Mouse (Mus musculus) testis, postnatal 10 days (tissue): ENCODE data around the gene Nxf1.
"Not testable (repeated sequence)": the region's sequence is repeated elsewhere in the genome, so short reads cannot be mapped to it uniquely, and the experiment has no call there.

Experiments
- DNase-seq: peaks from one replicate; pipeline ENCODE4 v3.0.0; 2021; ENCODE audit warnings: low spot score

The Nxf1 gene

DNA sequence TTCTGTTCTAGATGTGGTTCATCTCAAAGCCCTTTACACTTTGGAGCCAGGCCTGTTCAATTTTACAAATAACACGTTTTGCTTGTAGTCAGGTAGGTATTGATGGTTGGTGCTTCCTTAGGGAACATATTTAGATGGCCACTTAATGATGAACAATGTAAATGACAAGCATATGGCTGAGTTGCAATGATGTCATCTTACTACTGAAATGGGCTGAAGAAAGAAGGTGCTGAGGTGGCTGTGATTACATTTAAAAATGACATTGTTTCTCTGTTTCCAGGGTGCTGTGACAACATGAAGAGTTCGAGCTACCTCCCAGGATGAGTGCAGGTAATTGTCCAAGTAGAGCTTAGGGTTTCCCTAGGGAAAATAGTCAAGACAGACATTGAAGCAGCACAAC lies 32.5 kb upstream of the Nxf1 start:
- DNase-seq = no peak

- no peak for DNase-seq
Observed at GRCm38 (mm10) chr19:8725081-8725613, 31.7 kb upstream of the Nxf1 start.

DNA sequence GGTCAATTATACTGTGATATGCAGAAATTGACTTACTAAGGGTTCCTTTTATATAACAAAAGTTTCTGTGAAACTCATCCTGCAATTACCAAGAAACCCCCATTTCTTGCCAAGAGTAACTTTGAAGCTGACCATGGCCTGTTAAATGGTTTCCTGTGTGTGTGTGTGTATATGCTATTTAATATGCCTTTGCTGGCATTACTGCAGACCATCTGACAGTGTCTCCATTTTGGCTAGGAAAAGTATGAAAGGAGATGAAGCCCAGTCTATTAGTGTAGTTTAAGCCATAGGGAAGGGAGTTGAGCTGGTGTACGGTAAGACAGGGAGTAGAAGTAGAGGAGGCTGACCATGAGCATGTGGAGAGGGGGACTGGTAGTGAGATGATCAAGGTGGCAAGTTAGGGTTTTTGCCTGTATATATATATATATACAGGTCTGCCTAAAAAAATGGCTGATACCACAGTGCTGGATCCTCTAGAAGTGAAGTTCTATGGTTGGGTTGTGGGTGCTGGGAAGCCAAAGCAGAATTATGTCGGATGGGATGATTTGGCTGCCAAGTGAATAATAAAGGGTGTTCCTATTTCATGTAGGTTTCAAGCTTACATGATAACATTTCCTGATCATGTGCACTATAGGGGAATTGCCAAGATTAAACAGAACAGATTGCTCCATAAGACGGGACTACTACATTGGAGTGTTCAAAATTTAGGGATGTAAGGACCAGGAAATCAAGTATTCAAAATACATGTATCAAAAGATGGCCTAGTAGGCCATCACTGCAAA lies 30.1 kb upstream of the Nxf1 start:
- DNase-seq = no peak

- DNase-seq = no peak
Observed at GRCm38 (mm10) chr19:8727495-8728114, 29.3 kb upstream of the Nxf1 start.

- DNase-seq = not testable (repeated sequence)
Observed at GRCm38 (mm10) chr19:8728335-8729099, 28.4 kb upstream of the Nxf1 start.

DNA sequence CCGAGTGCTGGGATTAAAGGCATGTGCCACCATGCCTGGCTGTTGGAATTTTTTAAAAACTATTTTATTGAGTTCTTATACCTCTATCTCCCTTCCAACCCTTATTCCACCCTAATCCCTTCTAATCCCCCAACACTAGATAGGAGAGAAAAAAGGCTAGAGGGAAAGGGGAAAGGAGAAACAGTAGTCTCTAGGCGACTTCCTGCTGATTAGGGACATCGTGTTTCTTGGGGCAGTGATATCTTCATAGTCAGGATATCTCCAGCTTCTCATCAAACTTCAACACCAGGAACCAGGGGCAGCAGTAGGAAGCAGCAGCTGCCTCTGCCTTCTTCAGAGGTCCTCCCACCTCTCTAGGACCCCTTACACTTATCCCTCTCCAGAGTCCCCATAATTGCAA lies 22.5 kb upstream of the Nxf1 start:
- no peak for DNase-seq

DNA sequence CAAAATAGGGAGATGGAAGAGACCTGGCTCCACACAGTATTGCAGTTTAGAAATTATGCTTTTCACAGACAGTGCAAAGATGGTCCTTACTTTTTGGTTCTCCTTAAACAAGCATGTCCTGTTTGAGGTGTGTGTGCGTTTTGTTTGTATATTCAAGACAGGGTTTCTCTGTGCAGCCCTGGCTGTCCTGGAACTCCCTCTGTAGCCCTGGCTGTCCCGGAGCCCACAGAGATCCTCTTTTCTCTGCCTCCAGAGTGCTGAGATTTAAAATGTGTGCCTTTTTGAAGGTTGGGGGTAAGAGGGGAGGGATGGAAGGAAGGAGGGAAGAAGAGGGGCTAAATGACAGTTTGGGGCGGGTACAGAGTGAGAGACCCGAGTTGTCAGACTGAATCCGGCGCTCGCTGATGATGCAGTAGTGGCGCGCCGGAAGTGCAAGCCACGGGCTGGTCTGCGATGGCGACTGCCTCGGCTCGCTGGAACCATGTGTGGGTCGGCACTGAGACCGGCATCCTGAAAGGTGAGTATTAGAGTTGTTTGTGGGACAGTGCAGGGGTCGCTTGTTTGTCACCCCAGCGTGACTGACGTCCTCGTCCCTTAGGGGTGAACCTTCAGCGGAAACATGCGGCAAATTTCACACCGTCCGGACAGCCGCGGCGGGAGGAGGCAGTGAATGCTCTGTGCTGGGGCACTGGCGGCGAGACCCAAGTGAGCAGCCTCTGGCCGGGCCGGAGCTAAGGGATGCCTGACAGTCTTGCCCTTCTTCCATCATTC lies 21.3 kb upstream of the Nxf1 start, which contains the start of gene Wdr74:
Wdr74 (plus strand) TSS at position 439 of the 771 bp plus-strand sequence.
- DNase-seq = peak; percentile 96

GRCm38 (mm10) chr19:8736160-8736467 lies 20.8 kb upstream of the Nxf1 start:
- DNase-seq = no peak

GRCm38 (mm10) chr19:8738911-8739310 lies 18.0 kb upstream of the Nxf1 start:
- no peak for DNase-seq

DNA sequence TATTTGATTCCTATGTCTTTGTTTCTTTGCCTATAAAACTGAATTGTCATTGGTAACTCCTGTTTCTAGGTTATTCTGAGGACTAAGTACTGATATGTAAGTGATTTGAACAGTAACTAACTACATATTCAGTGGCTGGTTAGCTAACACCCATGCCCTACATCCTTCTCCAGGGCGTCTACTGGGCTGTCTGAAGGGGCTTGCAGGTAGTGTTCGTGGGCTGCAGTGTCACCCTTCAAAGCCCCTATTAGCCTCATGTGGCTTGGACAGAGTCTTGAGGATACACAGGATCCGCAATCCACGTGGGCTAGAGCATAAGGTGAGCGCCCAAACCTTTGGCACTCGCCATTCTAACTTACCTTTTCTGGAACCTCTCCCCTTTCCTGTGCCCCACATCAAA lies 17.2 kb upstream of the Nxf1 start:
- no peak for DNase-seq

GRCm38 (mm10) chr19:8740603-8741002 lies 16.3 kb upstream of the Nxf1 start, which contains the start of gene 1700092M07Rik:
Gene 1700092M07Rik, plus strand, starts transcription at chr19:8740718.
- peak; percentile 52 for DNase-seq

GRCm38 (mm10) chr19:8741243-8741869 lies 15.5 kb upstream of the Nxf1 start, which contains the start of gene Stx5a:
Gene Stx5a, plus strand, starts transcription at chr19:8741413.
- peak; percentile 96 for DNase-seq

- peak; percentile 47 for DNase-seq
Observed at GRCm38 (mm10) chr19:8742176-8742575, 14.7 kb upstream of the Nxf1 start.

- no peak for DNase-seq
Observed at GRCm38 (mm10) chr19:8745382-8745781, 11.5 kb upstream of the Nxf1 start.

DNA sequence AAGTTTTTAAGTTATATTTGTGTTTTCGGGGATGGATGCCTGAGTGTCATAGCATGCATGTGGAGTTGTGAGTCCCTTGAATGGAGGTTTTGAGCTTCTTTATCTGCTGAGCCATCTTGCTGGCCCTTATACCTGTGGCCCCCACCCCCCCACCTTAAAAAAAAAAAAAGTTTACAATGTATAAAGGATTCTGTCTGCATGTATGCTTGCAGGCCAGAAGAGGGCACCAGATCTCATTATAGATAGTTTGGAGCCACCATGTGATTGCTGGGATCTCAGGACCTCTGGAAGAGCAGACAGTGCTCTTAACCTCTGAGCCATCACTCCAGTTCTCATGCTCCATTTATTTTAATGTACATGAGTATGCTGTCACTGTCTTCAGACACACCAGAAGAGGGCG lies 9.5 kb upstream of the Nxf1 start:
- no peak for DNase-seq

- DNase-seq = no peak
Observed at GRCm38 (mm10) chr19:8755652-8756051, 1.2 kb upstream of the Nxf1 start.

DNA sequence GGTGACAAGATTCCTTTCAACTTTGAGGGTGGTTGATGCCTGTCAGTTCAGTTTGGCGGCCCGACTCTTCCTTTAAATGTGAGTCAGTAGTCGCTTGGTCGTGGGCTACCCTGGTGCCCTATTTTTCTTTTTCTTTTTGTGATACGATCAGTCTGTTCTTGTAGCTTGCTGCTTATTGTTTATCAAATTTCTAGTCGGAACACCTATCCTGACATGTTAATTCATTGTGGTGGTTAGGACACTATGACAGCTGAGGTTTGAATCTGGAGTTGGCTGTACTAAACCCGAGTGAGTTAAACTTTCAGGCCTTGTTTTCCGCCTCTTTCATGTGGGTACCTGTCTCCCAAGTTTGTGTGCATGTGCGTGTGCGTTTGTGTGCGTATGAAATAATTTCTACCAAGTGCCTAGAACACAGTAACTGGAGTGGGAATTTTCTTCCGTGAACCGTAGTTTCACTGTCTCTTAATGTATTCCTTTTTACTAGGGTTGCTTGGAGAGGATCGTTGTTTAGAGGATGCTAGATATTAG lies 662 bp downstream of the Nxf1 start:
- DNase-seq = no peak

- DNase-seq = no peak
Observed at GRCm38 (mm10) chr19:8758899-8759298, 2.0 kb downstream of the Nxf1 start.

- DNase-seq = no peak
Observed at GRCm38 (mm10) chr19:8760757-8761156, 3.9 kb downstream of the Nxf1 start.

- no peak for DNase-seq
Observed at GRCm38 (mm10) chr19:8763276-8763675, 6.4 kb downstream of the Nxf1 start.

GRCm38 (mm10) chr19:8765562-8765961 lies 8.7 kb downstream of the Nxf1 start:
- no peak for DNase-seq
